Mouse (Mus musculus): ENCODE results near the gene Ak8. TPM values are rescaled to one million over a fixed set of nuclear protein-coding genes. Genes with fewer than 3 reads are reported as not detected.

Gene Ak8
- polyA plus RNA-seq, 1 experiment from 2014 or later = 4.3 TPM

- H3K4me1 ChIP-seq (ENCODE audit: control insufficient read depth, insufficient read depth, low read length) = peaks cover 33% of the 10 kb centered on the region
- no peak overlapping the region for H3K27ac ChIP-seq (replicated peaks; ENCODE audit: low read depth, low read length)
- DNase-seq (no peak), ATAC-seq (ENCODE audit: low FRiP score, low TSS enrichment) (no peak)
- H3K36me3 ChIP-seq (ENCODE audit: control insufficient read depth, insufficient read depth, low read length) = no peaks in the 10 kb centered on the region
- no peak overlapping the region for H3K4me3 ChIP-seq (replicated peaks; ENCODE audit: low read depth, low read length)
- no peak overlapping the region for H3K9ac ChIP-seq (replicated peaks; ENCODE audit: low read length)
- H3K9me3 ChIP-seq (ENCODE audit: control insufficient read depth, low read length) = no peaks in the 10 kb centered on the region
- WGBS = 77% methylated on average over 5 of the region's 5 CpGs
- H3K4me2 ChIP-seq (ENCODE audit: low read length) = no peak overlapping the region
- no peaks in the 10 kb centered on the region for H3K27me3 ChIP-seq (ENCODE audit: control insufficient read depth, insufficient read depth, low read length)
Measured at GRCm38 (mm10) chr2:28794623-28795022, 94.7 kb downstream of the Ak8 start.

GRCm38 (mm10) chr2:28796298-28796697 is 96.3 kb downstream of the Ak8 start:
- Histone ChIP-seq H3K4me1 (ENCODE audit: control insufficient read depth, insufficient read depth, low read length) (peaks cover 33% of the 10 kb centered on the region), H3K4me2 (ENCODE audit: low read length) (no peak overlapping the region), H3K9ac (replicated peaks; ENCODE audit: low read length) (no peak overlapping the region), H3K36me3 (ENCODE audit: control insufficient read depth, insufficient read depth, low read length) (no peaks in the 10 kb centered on the region), H3K9me3 (ENCODE audit: control insufficient read depth, low read length) (no peaks in the 10 kb centered on the region), H3K4me3 (replicated peaks; ENCODE audit: low read depth, low read length) (no peak overlapping the region), H3K27me3 (ENCODE audit: control insufficient read depth, insufficient read depth, low read length) (no peaks in the 10 kb centered on the region), H3K27ac (replicated peaks; ENCODE audit: low read depth, low read length) (peak overlapping the region; percentile 81; the same call in 1 of the 2 replicates)
- DNase-seq (no peak), ATAC-seq (ENCODE audit: low FRiP score, low TSS enrichment) (no peak)
- 78% methylated on average over 8 of the region's 8 CpGs for WGBS

- peak overlapping the region; percentile 81 for H3K27ac ChIP-seq (replicated peaks; ENCODE audit: low read depth, low read length)
- H3K9me3 ChIP-seq (ENCODE audit: control insufficient read depth, low read length) = no peaks in the 10 kb centered on the region
- H3K36me3 ChIP-seq (ENCODE audit: control insufficient read depth, insufficient read depth, low read length) = no peaks in the 10 kb centered on the region
- H3K9ac ChIP-seq (replicated peaks; ENCODE audit: low read length) = no peak overlapping the region
- DNase-seq = peak; percentile 85
- 17% methylated on average over 18 of the region's 18 CpGs for WGBS
- ATAC-seq (ENCODE audit: low FRiP score, low TSS enrichment) = peak; percentile 78
- peaks cover 29% of the 10 kb centered on the region for H3K4me1 ChIP-seq (ENCODE audit: control insufficient read depth, insufficient read depth, low read length)
- H3K4me2 ChIP-seq (ENCODE audit: low read length) = peak overlapping the region; percentile 30
- H3K4me3 ChIP-seq (replicated peaks; ENCODE audit: low read depth, low read length) = no peak overlapping the region
- H3K27me3 ChIP-seq (ENCODE audit: control insufficient read depth, insufficient read depth, low read length) = no peaks in the 10 kb centered on the region
Measured at GRCm38 (mm10) chr2:28797490-28798106, 97.6 kb downstream of the Ak8 start.

GRCm38 (mm10) chr2:28798390-28798789 is 98.4 kb downstream of the Ak8 start:
- Histone ChIP-seq H3K4me1 (ENCODE audit: control insufficient read depth, insufficient read depth, low read length) (peaks cover 26% of the 10 kb centered on the region), H3K4me3 (replicated peaks; ENCODE audit: low read depth, low read length) (no peak overlapping the region), H3K4me2 (ENCODE audit: low read length) (no peak overlapping the region), H3K36me3 (ENCODE audit: control insufficient read depth, insufficient read depth, low read length) (no peaks in the 10 kb centered on the region), H3K27me3 (ENCODE audit: control insufficient read depth, insufficient read depth, low read length) (no peaks in the 10 kb centered on the region), H3K9ac (replicated peaks; ENCODE audit: low read length) (no peak overlapping the region), H3K9me3 (ENCODE audit: control insufficient read depth, low read length) (no peaks in the 10 kb centered on the region), H3K27ac (replicated peaks; ENCODE audit: low read depth, low read length) (peak overlapping the region; percentile 81)
- WGBS = 11% methylated on average over 3 of the region's 3 CpGs
- no peak; the same call in 1 of the 2 replicates for ATAC-seq (ENCODE audit: low FRiP score, low TSS enrichment)
- peak; percentile 48 for DNase-seq

- Histone ChIP-seq H3K9me3 (ENCODE audit: control insufficient read depth, low read length) (no peaks in the 10 kb centered on the region), H3K4me3 (replicated peaks; ENCODE audit: low read depth, low read length) (no peak overlapping the region), H3K27me3 (ENCODE audit: control insufficient read depth, insufficient read depth, low read length) (no peaks in the 10 kb centered on the region), H3K4me1 (ENCODE audit: control insufficient read depth, insufficient read depth, low read length) (peaks cover 25% of the 10 kb centered on the region), H3K4me2 (ENCODE audit: low read length) (no peak overlapping the region), H3K9ac (replicated peaks; ENCODE audit: low read length) (no peak overlapping the region), H3K36me3 (ENCODE audit: control insufficient read depth, insufficient read depth, low read length) (no peaks in the 10 kb centered on the region), H3K27ac (replicated peaks; ENCODE audit: low read depth, low read length) (no peak overlapping the region)
- 93% methylated on average over 2 of the region's 2 CpGs for WGBS
- DNase-seq (no peak), ATAC-seq (ENCODE audit: low FRiP score, low TSS enrichment) (no peak)
Measured at GRCm38 (mm10) chr2:28799575-28799974, 99.6 kb downstream of the Ak8 start.

- Histone ChIP-seq H3K9me3 (ENCODE audit: control insufficient read depth, low read length) (no peaks in the 10 kb centered on the region), H3K9ac (replicated peaks; ENCODE audit: low read length) (no peak overlapping the region), H3K27ac (replicated peaks; ENCODE audit: low read depth, low read length) (no peak overlapping the region), H3K36me3 (ENCODE audit: control insufficient read depth, insufficient read depth, low read length) (no peaks in the 10 kb centered on the region), H3K4me1 (ENCODE audit: control insufficient read depth, insufficient read depth, low read length) (peaks cover 7% of the 10 kb centered on the region), H3K27me3 (ENCODE audit: control insufficient read depth, insufficient read depth, low read length) (no peaks in the 10 kb centered on the region), H3K4me3 (replicated peaks; ENCODE audit: low read depth, low read length) (no peak overlapping the region), H3K4me2 (ENCODE audit: low read length) (no peak overlapping the region)
- no peak for DNase-seq
- no peak for ATAC-seq (ENCODE audit: low FRiP score, low TSS enrichment)
- WGBS = 92% methylated on average over 7 of the region's 7 CpGs
Measured at GRCm38 (mm10) chr2:28803406-28803805, 103.4 kb downstream of the Ak8 start.

GRCm38 (mm10) chr2:28808841-28809240 is 108.9 kb downstream of the Ak8 start:
- ATAC-seq (ENCODE audit: low FRiP score, low TSS enrichment) = no peak
- 80% methylated on average over 6 of the region's 6 CpGs for WGBS

GRCm38 (mm10) chr2:28810260-28811013 is 110.5 kb downstream of the Ak8 start:
- H3K27me3 ChIP-seq (ENCODE audit: control insufficient read depth, insufficient read depth, low read length) = no peaks in the 10 kb centered on the region
- no peak for DNase-seq
- H3K27ac ChIP-seq (replicated peaks; ENCODE audit: low read depth, low read length) = no peak overlapping the region
- no peak overlapping the region for H3K4me3 ChIP-seq (replicated peaks; ENCODE audit: low read depth, low read length)
- H3K4me2 ChIP-seq (ENCODE audit: low read length) = no peak overlapping the region
- no peaks in the 10 kb centered on the region for H3K36me3 ChIP-seq (ENCODE audit: control insufficient read depth, insufficient read depth, low read length)
- WGBS = 32% methylated on average over 5 of the region's 5 CpGs
- H3K4me1 ChIP-seq (ENCODE audit: control insufficient read depth, insufficient read depth, low read length) = no peaks in the 10 kb centered on the region
- no peak for ATAC-seq (ENCODE audit: low FRiP score, low TSS enrichment)
- no peak overlapping the region for H3K9ac ChIP-seq (replicated peaks; ENCODE audit: low read length)
- H3K9me3 ChIP-seq (ENCODE audit: control insufficient read depth, low read length) = no peaks in the 10 kb centered on the region

More at GRCm38 (mm10) chr2:28808841-28809240, 108.9 kb downstream of the Ak8 start:
- Histone ChIP-seq H3K27ac (replicated peaks; ENCODE audit: low read depth, low read length) (no peak overlapping the region), H3K9ac (replicated peaks; ENCODE audit: low read length) (no peak overlapping the region), H3K4me1 (ENCODE audit: control insufficient read depth, insufficient read depth, low read length) (no peaks in the 10 kb centered on the region), H3K4me2 (ENCODE audit: low read length) (no peak overlapping the region), H3K27me3 (ENCODE audit: control insufficient read depth, insufficient read depth, low read length) (no peaks in the 10 kb centered on the region), H3K36me3 (ENCODE audit: control insufficient read depth, insufficient read depth, low read length) (no peaks in the 10 kb centered on the region), H3K4me3 (replicated peaks; ENCODE audit: low read depth, low read length) (no peak overlapping the region), H3K9me3 (ENCODE audit: control insufficient read depth, low read length) (no peaks in the 10 kb centered on the region)
- no peak for DNase-seq

GRCm38 (mm10) chr2:28818866-28819265 is 118.9 kb downstream of the Ak8 start:
- Histone ChIP-seq H3K9ac (replicated peaks; ENCODE audit: low read length) (no peak overlapping the region), H3K9me3 (ENCODE audit: control insufficient read depth, low read length) (no peaks in the 10 kb centered on the region), H3K27ac (replicated peaks; ENCODE audit: low read depth, low read length) (no peak overlapping the region), H3K27me3 (ENCODE audit: control insufficient read depth, insufficient read depth, low read length) (no peaks in the 10 kb centered on the region), H3K36me3 (ENCODE audit: control insufficient read depth, insufficient read depth, low read length) (peaks cover 8% of the 10 kb centered on the region; the same call in 1 of the 2 replicates), H3K4me2 (ENCODE audit: low read length) (no peak overlapping the region), H3K4me3 (replicated peaks; ENCODE audit: low read depth, low read length) (no peak overlapping the region), H3K4me1 (ENCODE audit: control insufficient read depth, insufficient read depth, low read length) (no peaks in the 10 kb centered on the region)
- DNase-seq = no peak
- ATAC-seq (ENCODE audit: low FRiP score, low TSS enrichment) = no peak
- 86% methylated on average over 4 of the region's 4 CpGs for WGBS
